Mouse (Mus musculus) heart, embryonic 14.5 days (tissue): Measurements from ENCODE around the gene Tnip1. TPM values are rescaled to one million over a fixed set of nuclear protein-coding genes. Genes with fewer than 3 reads are reported as not detected.

Experiments used
- ATAC-seq: fragments of 200-750 bp; cut with Nextera tagmentation; 2 replicates; pipeline ENCODE4 v1.8.0; 2017; ENCODE audit warnings: low read depth, moderate TSS enrichment; ENCODE audit not compliant: insufficient number of reproducible peaks, insufficient read depth, low FRiP score
- H3K27ac ChIP-seq, 2 experiments: fragments of 200-500 bp in 1 of 2; fragments of 300-500 bp in 1 of 2; sonication (generic) in 1 of 2; replicated peaks in 1 of 2; 2 replicates each; pipeline ENCODE4 v1.5.1; 2012 to 2014; ENCODE audit warnings: low read depth in 2 of 2, low read length in 2 of 2, control low read depth in 1 of 2, mild to moderate bottlenecking in 1 of 2, mixed read lengths in 1 of 2; ENCODE audit not compliant: control insufficient read depth in 1 of 2, insufficient read depth in 1 of 2
- H3K27me3 ChIP-seq: fragments of 300-500 bp; sonication (generic); 2 replicates; pipeline ENCODE4 v1.6.1; 2014; ENCODE audit warnings: mild to moderate bottlenecking, low read length, control low read depth; ENCODE audit not compliant: control insufficient read depth, insufficient read depth
- H3K36me3 ChIP-seq: fragments of 300-500 bp; sonication (generic); 2 replicates; pipeline ENCODE4 v1.6.1; 2014; ENCODE audit warnings: mild to moderate bottlenecking, control low read depth, low read length, mixed read lengths; ENCODE audit not compliant: control insufficient read depth, insufficient read depth
- H3K4me1 ChIP-seq, 2 experiments: fragments of 200-500 bp in 1 of 2; fragments of 300-500 bp in 1 of 2; sonication (generic) in 1 of 2; 2 replicates each; pipeline ENCODE4 v1.6.1; 2012 to 2014; ENCODE audit warnings: low read length in 2 of 2, control low read depth in 1 of 2, mixed read lengths in 1 of 2; ENCODE audit not compliant: control insufficient read depth in 2 of 2, insufficient read depth in 2 of 2
- H3K4me2 ChIP-seq: fragments of 300-500 bp; sonication (generic); 2 replicates; pipeline ENCODE4 v1.6.1; 2014; ENCODE audit warnings: mild to moderate bottlenecking, low read length
- H3K4me3 ChIP-seq, 2 experiments: fragments of 200-500 bp in 1 of 2; fragments of 300-500 bp in 1 of 2; sonication (generic) in 1 of 2; 2 replicates each; pipeline ENCODE4 v1.5.1; 2012 to 2014; ENCODE audit warnings: low read length in 2 of 2, mild to moderate bottlenecking in 2 of 2, control low read depth in 1 of 2, low read depth in 1 of 2, moderate library complexity in 1 of 2; ENCODE audit not compliant: control insufficient read depth in 1 of 2, insufficient read depth in 1 of 2
- H3K9ac ChIP-seq: fragments of 300-500 bp; sonication (generic); 2 replicates; pipeline ENCODE4 v1.6.1; 2014; ENCODE audit warnings: mild to moderate bottlenecking, low read length
- H3K9me3 ChIP-seq: fragments of 300-500 bp; sonication (generic); 2 replicates; pipeline ENCODE4 v1.6.1; 2016; ENCODE audit warnings: low read length, control low read depth; ENCODE audit not compliant: control insufficient read depth
- WGBS: fragments of 180-500 bp; shearing (Covaris S2); extraction: QIAGEN DNeasy Blood & Tissue Kit; methylation state at CpG from one replicate; pipeline ENCODE4 v1.1.7; 2014; 5-methylcytosine and 5-hydroxymethylcytosine counted together
- polyA plus RNA-seq: library from polyadenylated mRNA; unstranded; fragments of >200 nt; fragmentation: Nextera tagmentation; extraction: Ambion mirVana; gene quantifications from 2 replicates; pipeline ENCODE4 v1.2.1, GENCODE M21; 2014

Tnip1 gene
- polyA plus RNA-seq, 1 experiment from 2014 or later: 19.3 TPM

- no peak for ATAC-seq
- Histone ChIP-seq H3K9ac (no peak overlapping the region), H3K4me3 (no peak overlapping the region), H3K27me3 (no peaks in the 10 kb centered on the region), H3K36me3 (no peaks in the 10 kb centered on the region), H3K4me2 (no peak overlapping the region), H3K9me3 (no peaks in the 10 kb centered on the region), H3K4me1 (no peaks in the 10 kb centered on the region), H3K27ac (no peak overlapping the region)
- WGBS: 86% methylated on average over 5 of the region's 5 CpGs
Measured at GRCm38 (mm10) chr11:54891341-54891740, 71.4 kb downstream of the Tnip1 start.

DNA sequence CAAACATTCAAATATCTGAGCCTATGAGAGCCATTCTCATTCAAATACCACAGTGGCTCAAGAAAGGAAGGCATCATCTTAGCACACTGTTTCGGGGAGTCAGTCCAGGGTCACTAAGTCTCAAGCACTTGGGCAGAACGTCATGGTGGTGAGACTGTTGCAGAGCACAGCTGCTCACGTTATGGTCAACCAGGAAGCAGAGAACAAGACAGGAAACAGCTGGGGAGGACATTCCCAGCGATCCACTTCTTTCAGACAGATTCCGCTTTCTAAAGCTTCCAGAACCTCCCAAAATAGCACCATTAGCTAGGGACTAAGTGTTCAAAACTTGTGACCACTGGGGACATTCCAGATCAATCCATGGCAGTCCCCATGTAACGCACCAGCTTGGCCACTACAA lies 74.8 kb downstream of the Tnip1 start:
- Histone ChIP-seq H3K27me3 (no peaks in the 10 kb centered on the region), H3K4me2 (no peak overlapping the region), H3K36me3 (no peaks in the 10 kb centered on the region), H3K4me1 (peaks cover 10% of the 10 kb centered on the region in 2 experiments), H3K9me3 (no peaks in the 10 kb centered on the region), H3K9ac (no peak overlapping the region), H3K27ac (no peak overlapping the region), H3K4me3 (no peak overlapping the region)
- ATAC-seq: no peak
- WGBS: 66% methylated on average over 6 of the region's 6 CpGs

DNA sequence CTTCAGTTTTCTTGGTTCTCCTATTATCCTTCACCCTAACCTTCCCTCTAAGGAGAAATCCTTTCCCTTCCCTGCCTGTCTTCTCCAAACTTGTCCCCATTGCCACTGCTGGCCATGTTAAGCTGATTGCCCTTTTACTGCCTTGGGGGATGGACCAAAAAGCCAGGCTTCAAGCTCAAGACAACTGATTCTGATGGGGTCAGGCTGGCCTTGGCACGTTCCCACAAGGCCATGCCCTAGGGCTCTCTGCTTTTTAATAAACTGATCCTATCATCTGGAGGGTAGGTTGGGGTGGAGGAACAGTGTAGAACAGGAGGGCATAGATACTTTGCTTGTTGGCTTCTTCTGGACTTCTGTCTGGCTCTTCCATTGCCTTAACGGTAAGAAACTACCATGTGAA lies 77.3 kb downstream of the Tnip1 start:
- Histone ChIP-seq H3K27ac (no peak overlapping the region), H3K27me3 (no peaks in the 10 kb centered on the region), H3K4me2 (no peak overlapping the region; the same call in 1 of the 2 replicates), H3K4me1 (peaks cover 26 to 34% of the 10 kb centered on the region in 2 experiments), H3K9me3 (no peaks in the 10 kb centered on the region), H3K36me3 (no peaks in the 10 kb centered on the region), H3K4me3 (no peak overlapping the region), H3K9ac (no peak overlapping the region)
- 92% methylated on average over 2 of the region's 2 CpGs for WGBS
- ATAC-seq: no peak

DNA sequence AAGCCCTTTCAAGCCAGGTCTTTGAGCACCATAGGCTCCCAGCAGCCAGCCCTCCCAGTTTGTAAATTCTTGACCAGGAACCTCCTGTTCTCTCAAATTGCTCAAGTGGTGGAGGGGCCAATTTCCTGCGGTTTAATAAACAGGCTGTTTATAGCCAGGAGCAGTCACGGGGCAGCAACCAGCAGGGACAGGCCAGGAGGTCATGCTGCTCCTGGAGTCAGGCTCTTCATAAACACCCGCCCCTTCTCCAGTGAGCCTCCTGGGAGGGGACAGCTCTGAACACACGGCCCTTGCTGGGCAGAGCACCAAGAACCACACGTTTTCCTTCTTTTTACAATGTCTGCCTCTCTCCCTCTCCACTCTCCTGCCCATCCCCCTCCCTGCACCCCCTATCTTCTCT lies 77.8 kb downstream of the Tnip1 start:
- H3K27ac ChIP-seq: 0 out of 4 replicates have a peak overlapping the region, but pooled peaks of 1 of the 2 experiments have one; percentile 2
- no peak overlapping the region for H3K9ac ChIP-seq
- no peaks in the 10 kb centered on the region for H3K9me3 ChIP-seq
- no peak overlapping the region; the same call in 1 of the 2 replicates for H3K4me2 ChIP-seq
- no peaks in the 10 kb centered on the region for H3K27me3 ChIP-seq
- H3K4me3 ChIP-seq: no peak overlapping the region
- 12% methylated on average over 5 of the region's 5 CpGs for WGBS
- H3K36me3 ChIP-seq: no peaks in the 10 kb centered on the region
- peaks cover 30 to 38% of the 10 kb centered on the region in 2 experiments for H3K4me1 ChIP-seq
- ATAC-seq: peak; percentile 52; the same call in 1 of the 2 replicates

GRCm38 (mm10) chr11:54884197-54884828 lies 78.4 kb downstream of the Tnip1 start:
- H3K4me3 ChIP-seq: no peak overlapping the region
- no peak for ATAC-seq
- no peaks in the 10 kb centered on the region for H3K27me3 ChIP-seq
- WGBS: 87% methylated on average over 5 of the region's 5 CpGs
- H3K9me3 ChIP-seq: no peaks in the 10 kb centered on the region
- H3K27ac ChIP-seq: 0 out of 4 replicates have a peak overlapping the region, but pooled peaks of 1 of the 2 experiments have one; percentile 2
- H3K4me1 ChIP-seq: peaks cover 33 to 43% of the 10 kb centered on the region in 2 experiments
- H3K36me3 ChIP-seq: no peaks in the 10 kb centered on the region
- H3K9ac ChIP-seq: no peak overlapping the region
- no peak overlapping the region for H3K4me2 ChIP-seq

GRCm38 (mm10) chr11:54882671-54883070 lies 80.0 kb downstream of the Tnip1 start:
- Histone ChIP-seq H3K4me3 (no peak overlapping the region), H3K4me1 (peaks cover 33 to 43% of the 10 kb centered on the region in 2 experiments), H3K4me2 (no peak overlapping the region), H3K27ac (peak overlapping the region; percentile 79 to 88), H3K9me3 (no peaks in the 10 kb centered on the region), H3K36me3 (no peaks in the 10 kb centered on the region), H3K27me3 (no peaks in the 10 kb centered on the region), H3K9ac (peak overlapping the region; percentile 54)
- no peak for ATAC-seq
- WGBS: 9% methylated on average over 8 of the region's 8 CpGs

- Histone ChIP-seq H3K36me3 (no peaks in the 10 kb centered on the region), H3K9me3 (no peaks in the 10 kb centered on the region), H3K4me1 (peaks cover 33 to 43% of the 10 kb centered on the region in 2 experiments), H3K27ac (peak overlapping the region; percentile 79 to 83), H3K4me2 (0 out of 2 replicates have a peak overlapping the region, but pooled peaks have one; percentile 1), H3K9ac (0 out of 2 replicates have a peak overlapping the region, but pooled peaks have one; percentile 0), H3K27me3 (no peaks in the 10 kb centered on the region), H3K4me3 (no peak overlapping the region)
- 2% methylated on average over 2 of the region's 2 CpGs for WGBS
- ATAC-seq: 0 out of 2 replicates have a peak, but pooled peaks have one; percentile 9
Measured at GRCm38 (mm10) chr11:54881051-54881474, 81.7 kb downstream of the Tnip1 start.
